Mouse (Mus musculus): ENCODE data around the gene Rgl2.
"Not testable (repeated sequence)": the region's sequence is repeated elsewhere in the genome, so short reads cannot be mapped to it uniquely, and the experiment has no call there.

Gene Rgl2

DNA sequence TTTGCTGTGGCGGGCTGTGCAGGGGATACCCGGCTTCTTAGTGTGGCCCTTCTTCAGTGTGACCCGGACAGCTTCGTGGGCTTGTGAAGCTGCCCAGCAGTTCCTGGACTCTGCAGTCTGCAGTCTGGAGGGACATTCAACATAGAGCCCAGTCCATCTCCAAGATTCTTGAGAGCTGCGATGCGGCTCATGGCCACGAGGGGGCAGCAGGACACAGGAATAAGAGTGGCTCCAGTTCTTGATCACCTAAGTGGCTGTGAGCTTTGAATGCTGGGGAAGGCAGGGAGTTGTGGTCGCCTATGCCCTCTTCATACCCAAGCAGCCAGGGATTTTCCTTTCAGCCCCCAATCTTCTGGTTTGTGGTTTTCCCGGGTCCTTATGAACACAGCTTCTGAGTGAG lies 39.1 kb downstream of the Rgl2 start:
- DNase-seq (ENCODE audit: low read depth, low spot score): peak; percentile 83

DNA sequence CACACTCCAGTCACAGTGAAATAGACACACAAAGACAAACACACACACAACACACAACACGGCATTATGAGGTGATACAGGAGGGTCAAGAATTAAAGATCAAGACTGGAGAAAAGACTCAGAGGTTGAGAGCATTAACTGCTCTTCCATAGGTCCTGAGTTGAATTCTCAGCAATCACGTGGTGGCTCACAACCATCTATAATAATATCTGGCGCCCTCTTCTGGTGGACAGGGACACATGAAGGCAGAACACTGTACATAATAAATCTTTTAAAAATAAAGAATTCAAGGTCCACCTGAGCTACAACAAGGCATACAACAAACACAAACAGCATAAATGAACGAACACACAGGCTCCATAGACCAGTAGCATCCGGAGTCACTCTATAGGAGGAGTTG lies 39.6 kb downstream of the Rgl2 start:
- DNase-seq (ENCODE audit: low read depth, low spot score): no peak

DNA sequence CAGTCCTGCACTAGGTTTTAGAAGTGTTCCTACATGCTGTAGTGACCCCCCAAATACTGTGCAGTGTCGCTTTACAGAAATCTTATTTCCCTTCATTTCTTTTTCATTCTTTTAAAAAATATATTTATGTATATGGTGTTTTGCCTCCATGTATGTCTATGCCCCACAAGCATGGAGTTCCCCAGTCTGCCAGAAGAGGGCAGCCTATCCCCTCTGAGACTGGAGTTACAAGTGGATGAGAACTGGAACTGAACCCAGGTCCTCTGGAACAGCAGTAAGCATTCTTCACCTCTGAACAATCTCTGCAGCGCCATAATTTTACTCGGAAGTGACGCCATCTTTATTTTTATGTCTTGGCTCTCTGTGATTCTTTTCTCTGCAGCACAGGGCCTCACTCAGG lies 40.1 kb downstream of the Rgl2 start:
- no peak for DNase-seq (ENCODE audit: low read depth, low spot score)

DNA sequence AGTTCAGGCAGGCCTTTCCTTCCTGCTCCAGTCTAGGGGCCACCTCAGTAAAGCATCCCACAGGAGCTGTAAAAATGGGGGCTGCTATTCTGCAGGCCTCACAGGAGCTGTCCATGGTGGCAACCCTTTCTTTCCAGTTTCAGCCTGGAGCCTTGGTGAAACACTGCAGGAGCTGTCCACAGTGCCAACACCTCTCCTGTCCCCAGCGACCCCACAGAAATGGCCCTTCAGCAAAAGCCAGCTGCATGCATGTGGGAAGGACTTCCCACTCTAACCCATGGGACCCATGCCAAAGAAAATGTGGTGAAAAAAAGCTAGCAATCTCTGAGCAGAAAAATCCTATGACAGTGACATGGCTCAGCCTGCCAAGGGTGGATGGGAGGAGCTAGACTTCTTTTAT lies 43.3 kb downstream of the Rgl2 start:
- DNase-seq (ENCODE audit: low read depth, low spot score): no peak

DNA sequence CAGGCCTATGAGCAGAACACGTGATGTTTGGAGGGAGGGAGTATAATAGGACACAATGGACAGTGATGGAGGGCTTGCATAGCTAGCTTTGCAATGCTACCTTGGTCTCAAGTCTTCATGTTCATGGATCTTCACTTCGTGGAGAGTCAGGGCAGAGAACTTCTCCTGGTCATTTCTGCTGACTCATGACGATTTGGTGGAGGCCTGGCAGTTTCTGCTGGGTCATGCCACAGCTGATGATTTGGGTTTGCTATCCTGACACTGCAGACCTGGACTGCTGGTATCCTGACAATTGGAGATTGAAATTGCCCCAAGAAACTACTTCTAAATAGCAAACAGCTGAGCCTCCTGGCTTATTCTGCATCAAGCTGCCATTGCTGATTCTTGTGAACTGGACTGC lies 44.2 kb downstream of the Rgl2 start:
- no peak for DNase-seq (ENCODE audit: low read depth, low spot score)

DNA sequence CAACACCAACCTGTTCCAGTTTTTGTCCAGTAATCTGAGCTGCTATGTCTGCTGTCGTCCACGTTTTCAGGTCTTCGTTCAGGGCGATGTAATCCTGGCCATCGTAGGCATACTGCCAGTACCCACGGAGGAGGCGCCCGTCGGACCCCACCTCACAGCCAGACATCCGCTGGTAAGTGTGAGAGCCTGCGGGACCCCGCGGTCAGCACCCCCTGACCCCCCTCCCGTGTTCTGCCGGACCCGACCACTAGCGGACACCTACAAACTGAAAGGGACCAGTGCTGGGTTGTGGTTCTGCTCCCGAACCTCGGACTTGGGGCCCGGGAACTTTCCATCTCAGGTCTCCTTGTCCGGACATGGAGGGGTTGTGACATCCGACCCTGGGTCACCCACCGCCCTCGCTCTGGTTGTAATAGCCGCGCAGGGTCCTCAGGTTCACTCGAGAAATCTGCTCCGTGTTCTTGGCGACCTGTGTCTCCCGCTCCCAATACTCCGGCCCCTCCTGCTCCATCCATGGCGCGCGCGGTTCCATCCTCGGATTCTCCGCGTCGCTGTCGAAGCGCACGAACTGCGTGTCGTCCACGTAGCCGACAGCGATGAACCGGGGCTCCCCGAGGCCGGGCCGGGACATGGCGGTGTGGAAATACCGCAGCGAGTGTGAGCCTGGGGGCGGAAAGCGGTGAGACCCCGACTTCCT lies 48.7 kb downstream of the Rgl2 start:
- DNase-seq (ENCODE audit: low read depth, low spot score): no peak

DNA sequence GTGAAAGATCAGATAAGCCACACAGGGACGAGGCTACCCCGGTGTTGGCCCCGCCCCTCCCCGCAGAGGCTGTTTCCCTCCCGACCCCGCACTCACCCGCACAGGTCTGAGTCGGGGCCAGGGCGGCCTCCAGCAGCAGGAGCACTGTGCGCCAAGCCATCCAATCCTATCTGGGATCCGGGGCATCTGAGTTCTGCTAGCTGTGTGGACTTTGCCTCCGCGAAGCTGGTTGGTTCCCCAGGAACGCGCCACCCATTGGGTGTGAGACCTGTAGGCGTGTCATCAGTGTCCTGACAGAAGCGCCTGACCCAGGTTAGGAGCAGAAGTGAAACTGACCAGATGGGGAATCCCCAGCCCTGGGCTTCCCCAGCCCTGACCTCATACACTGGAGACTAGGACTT lies 49.3 kb downstream of the Rgl2 start:
- peak; percentile 96 for DNase-seq (ENCODE audit: low read depth, low spot score)

DNA sequence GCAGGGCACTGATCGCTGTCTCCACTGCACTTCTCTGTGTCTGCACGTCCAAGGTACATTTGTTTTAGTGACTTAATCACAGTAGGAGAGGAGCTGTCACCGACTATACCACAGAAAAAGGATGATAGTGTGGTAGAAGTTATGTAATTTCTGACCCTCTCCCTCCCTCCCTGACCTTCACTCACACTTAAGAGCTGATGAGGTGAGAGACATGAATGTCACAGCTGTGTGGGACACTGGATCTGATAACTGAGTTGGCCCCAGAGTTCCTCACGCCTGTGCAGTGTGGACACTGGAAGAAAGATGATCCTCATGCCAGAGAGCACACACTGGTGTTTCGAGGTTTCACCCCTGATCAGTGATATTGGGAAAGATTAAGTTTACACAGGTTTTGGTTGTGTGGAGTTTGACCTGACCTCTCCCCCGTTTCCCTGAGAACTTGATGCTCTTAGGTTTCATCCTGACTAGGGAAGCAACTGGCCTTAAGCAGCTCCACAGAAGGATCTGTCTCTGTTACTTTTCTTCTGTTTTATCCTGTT lies 50.2 kb downstream of the Rgl2 start:
- DNase-seq (ENCODE audit: low read depth, low spot score): no peak

DNA sequence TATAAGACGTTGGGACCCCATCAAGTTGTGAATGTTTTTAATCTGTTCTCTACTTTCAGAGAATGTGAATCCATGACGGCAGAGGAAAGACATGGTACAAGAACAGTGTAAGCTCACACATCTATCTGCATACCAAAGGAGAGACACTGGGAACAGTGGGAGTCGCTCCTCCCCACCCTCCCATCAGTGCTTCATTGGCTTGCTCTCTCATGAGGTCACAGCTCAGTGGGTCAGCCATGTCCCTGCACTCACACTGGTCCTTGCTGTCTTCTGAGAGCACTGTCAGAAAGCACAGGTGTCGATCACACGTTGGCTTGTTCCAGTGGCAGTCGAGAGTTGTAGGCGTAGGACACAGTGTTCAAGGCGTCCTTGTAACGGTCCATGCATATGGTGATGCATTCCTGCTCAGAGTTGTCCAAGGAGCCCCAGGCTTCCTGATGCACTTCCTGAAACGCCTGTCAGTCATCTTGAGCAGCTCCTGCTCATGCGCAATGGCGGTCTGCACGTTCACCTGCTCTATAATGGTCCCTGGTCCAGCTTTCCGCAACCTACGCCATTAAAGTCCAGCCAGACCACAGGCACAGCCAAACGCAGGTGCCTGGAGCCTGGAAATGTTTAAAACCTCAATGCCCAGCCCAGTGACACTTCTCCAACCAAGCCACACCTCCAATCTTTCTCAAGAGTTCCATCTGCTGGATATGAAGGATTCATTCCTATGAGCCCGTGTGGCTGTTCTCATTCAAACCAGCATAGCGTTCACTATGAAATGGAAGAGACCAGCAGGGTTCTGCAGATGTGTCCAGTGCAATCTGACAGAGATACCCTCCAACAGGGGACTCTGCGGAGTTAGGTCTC lies 51.1 kb downstream of the Rgl2 start:
- no peak for DNase-seq (ENCODE audit: low read depth, low spot score)

DNA sequence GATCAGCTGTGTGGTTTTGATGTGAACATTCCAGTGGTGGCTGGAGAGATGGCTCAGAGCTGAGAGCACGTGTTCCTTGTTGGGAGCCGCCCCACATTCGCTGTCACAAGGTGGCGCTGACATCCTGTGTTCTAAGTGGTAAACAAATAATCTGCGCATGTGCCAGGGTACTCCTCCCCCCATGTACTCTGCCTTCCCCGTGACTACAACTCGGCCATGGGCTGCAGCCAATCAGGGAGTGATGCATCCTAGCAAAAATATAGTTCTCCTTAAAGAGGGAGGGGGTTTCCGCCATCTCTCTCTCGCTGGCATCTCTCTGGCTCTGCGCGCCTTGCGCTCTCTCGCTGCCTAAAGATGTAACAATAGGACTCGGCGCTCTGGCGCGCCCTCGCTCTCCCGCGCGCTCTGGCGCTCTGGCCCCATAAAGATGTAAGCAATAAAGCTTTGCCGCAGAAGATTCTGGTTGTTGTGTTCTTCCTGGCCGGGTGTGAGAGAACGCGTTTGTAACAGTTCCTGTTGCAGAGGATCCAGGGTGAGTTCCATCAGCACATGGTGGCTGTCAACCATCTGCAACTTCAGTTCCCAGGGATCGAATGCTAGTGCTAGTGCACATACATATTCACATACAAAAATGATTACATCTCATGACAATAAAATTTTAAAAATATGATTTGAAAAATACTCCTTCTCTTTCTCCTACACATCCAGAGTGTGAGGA lies 52.0 kb downstream of the Rgl2 start:
- DNase-seq (ENCODE audit: low read depth, low spot score): peak; percentile 96

DNA sequence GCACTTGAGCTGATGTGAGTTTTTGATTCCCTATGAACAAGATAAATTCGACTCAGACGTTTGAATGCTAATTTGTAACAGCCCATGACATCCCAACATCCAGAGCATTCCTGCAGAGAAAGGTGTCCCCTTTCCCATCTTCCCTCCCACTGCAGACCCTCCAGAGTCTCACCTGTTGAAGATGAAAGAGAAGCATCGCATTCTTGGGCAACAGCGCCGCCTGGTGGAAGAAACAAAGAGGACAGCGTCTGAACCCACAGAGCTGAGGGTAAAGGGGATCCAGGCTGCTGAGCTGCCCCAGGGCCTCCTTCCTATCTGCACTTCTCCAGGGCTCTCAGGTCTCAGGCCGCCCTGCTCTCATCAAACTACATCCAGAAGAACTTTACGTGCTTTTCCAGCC lies 52.8 kb downstream of the Rgl2 start:
- DNase-seq (ENCODE audit: low read depth, low spot score): not testable (repeated sequence)

All from skeletal muscle tissue, adult 2 months (tissue).